Mouse (Mus musculus): ENCODE data around the gene Homer3. TPM values are rescaled to one million over a fixed set of nuclear protein-coding genes. Genes with fewer than 3 reads are reported as not detected.

Gene Homer3
- total and polyA plus RNA-seq, 2 experiments from 2014 or later, result 21.2 to 40.3 TPM

- TF ChIP-seq CTCF (IDR thresholded peaks at IDR 0.05; ENCODE audit: low read depth), result no peak
- H3K36me3 ChIP-seq (ENCODE audit: insufficient read depth, low read length), result peaks cover 53% of the 10 kb centered on the region
- peak overlapping the region; percentile 34; the same call in 1 of the 2 replicates for H3K27ac ChIP-seq
- no peak overlapping the region for H3K4me2 ChIP-seq (ENCODE audit: low read depth, low read length)
- peak; percentile 49 for DNase-seq (ENCODE audit: low spot score)
- H3K9ac ChIP-seq (replicated peaks; ENCODE audit: low read length), result 0 out of 2 replicates have a peak overlapping the region, but pooled peaks have one; percentile 33
- peaks cover 5% of the 10 kb centered on the region; the same call in 1 of the 2 replicates for H3K4me1 ChIP-seq (ENCODE audit: insufficient read depth, low read length)
- no peaks in the 10 kb centered on the region for H3K9me3 ChIP-seq (ENCODE audit: low read length)
- 60% methylated on average over 19 of the region's 19 CpGs for WGBS
- no peak overlapping the region for H3K4me3 ChIP-seq (ENCODE audit: low read length)
- H3K27me3 ChIP-seq (ENCODE audit: insufficient read depth, low read length), result no peaks in the 10 kb centered on the region
- no peak for ATAC-seq
These were observed 48.9 kb downstream of the Homer3 start for GRCm38 (mm10) chr8:70331526-70331925.

DNA sequence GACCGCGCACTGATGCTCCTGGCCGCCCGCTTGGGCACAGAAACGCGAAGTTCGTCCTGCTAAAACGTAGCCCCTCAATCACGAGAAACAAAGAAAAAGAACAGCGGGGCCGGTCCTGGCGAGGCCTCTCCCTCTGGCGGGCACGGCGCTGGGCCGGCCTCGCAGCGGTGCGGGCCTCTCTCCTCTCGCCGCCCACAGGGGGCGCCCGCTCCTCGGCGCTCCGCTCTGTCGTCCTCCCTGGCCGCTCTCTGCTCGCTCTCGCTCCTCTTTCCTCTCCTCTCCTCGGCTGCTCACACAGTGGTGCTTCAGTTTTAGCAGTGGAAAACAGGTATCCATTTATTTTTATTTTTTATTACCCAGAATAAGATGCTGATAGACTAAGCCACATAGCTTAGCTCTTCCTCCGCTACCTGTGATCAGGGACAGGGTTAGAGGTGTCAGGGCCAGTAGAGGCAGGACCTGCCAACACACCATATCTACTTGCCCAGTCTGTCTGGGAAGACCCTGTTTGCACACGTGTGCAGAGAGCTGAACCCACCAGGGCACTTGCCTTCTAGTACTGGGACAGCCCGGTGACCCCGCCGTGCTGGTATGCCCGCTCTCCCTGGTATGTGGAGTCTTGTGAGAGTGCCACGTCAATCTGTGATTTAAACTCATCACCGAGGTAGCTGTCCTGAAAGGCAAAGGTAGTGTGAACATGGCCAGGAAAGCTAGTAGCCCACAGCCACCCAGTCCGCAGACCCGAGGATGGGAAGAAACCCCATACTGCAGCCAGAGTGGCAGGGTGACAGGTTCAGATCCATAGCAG lies 49.6 kb downstream of the Homer3 start:
- Histone ChIP-seq H3K9me3 (ENCODE audit: low read length) (no peaks in the 10 kb centered on the region), H3K27me3 (ENCODE audit: insufficient read depth, low read length) (no peaks in the 10 kb centered on the region), H3K27ac (0 out of 2 replicates have a peak overlapping the region, but pooled peaks have one; percentile 34), H3K9ac (replicated peaks; ENCODE audit: low read length) (no peak overlapping the region), H3K36me3 (ENCODE audit: insufficient read depth, low read length) (peaks cover 60% of the 10 kb centered on the region), H3K4me3 (ENCODE audit: low read length) (no peak overlapping the region), H3K4me2 (ENCODE audit: low read depth, low read length) (0 out of 2 replicates have a peak overlapping the region, but pooled peaks have one; percentile 10), H3K4me1 (ENCODE audit: insufficient read depth, low read length) (peaks cover 5% of the 10 kb centered on the region; the same call in 1 of the 2 replicates)
- DNase-seq (ENCODE audit: low spot score) (peak; percentile 90), ATAC-seq (peak; percentile 76)
- WGBS, result 23% methylated on average over 41 of the region's 41 CpGs
- TF ChIP-seq CTCF (IDR thresholded peaks at IDR 0.05; ENCODE audit: low read depth), result peak; percentile 63

GRCm38 (mm10) chr8:70332878-70333202 lies 50.2 kb downstream of the Homer3 start:
- 98% methylated on average over 6 of the region's 6 CpGs for WGBS
- H3K4me3 ChIP-seq (ENCODE audit: low read length), result no peak overlapping the region

DNA sequence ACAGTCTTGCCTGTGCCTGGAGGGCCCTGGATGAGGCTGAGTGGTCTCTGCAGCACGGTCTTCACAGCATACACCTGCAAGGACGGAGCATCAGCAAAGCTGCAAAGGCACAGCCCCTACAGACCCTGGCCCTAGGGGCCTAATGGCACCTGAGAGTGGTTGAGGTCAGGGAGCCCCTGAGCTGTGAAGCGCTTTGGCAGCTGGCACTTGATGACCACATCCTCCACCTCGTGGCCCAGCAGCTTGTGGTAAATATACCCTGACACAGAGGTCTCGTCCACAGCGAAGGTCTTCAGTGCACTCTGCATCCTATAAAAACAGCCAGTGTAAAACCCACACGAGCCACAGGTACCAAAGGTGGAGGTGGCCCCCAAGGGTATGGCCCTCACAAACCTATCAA lies 56.3 kb downstream of the Homer3 start:
- Histone ChIP-seq H3K4me3 (ENCODE audit: low read length) (no peak overlapping the region), H3K9me3 (ENCODE audit: low read length) (no peaks in the 10 kb centered on the region), H3K4me1 (ENCODE audit: insufficient read depth, low read length) (no peaks in the 10 kb centered on the region), H3K27me3 (ENCODE audit: insufficient read depth, low read length) (no peaks in the 10 kb centered on the region), H3K4me2 (ENCODE audit: low read depth, low read length) (no peak overlapping the region), H3K27ac (no peak overlapping the region), H3K9ac (replicated peaks; ENCODE audit: low read length) (no peak overlapping the region), H3K36me3 (ENCODE audit: insufficient read depth, low read length) (peaks cover 81% of the 10 kb centered on the region)
- WGBS, result 92% methylated on average over 7 of the region's 7 CpGs
- DNase-seq (ENCODE audit: low spot score) (no peak), ATAC-seq (no peak)
- no peak for TF ChIP-seq CTCF (IDR thresholded peaks at IDR 0.05; ENCODE audit: low read depth)

More at GRCm38 (mm10) chr8:70332878-70333202, 50.2 kb downstream of the Homer3 start:
- Histone ChIP-seq H3K27ac (no peak overlapping the region), H3K27me3 (ENCODE audit: insufficient read depth, low read length) (no peaks in the 10 kb centered on the region), H3K9ac (replicated peaks; ENCODE audit: low read length) (no peak overlapping the region), H3K9me3 (ENCODE audit: low read length) (no peaks in the 10 kb centered on the region), H3K36me3 (ENCODE audit: insufficient read depth, low read length) (peaks cover 66% of the 10 kb centered on the region), H3K4me1 (ENCODE audit: insufficient read depth, low read length) (peaks cover 5% of the 10 kb centered on the region; the same call in 1 of the 2 replicates), H3K4me2 (ENCODE audit: low read depth, low read length) (no peak overlapping the region)
- DNase-seq (ENCODE audit: low spot score), result no peak
- TF ChIP-seq CTCF (IDR thresholded peaks at IDR 0.05; ENCODE audit: low read depth), result no peak
- no peak for ATAC-seq

DNA sequence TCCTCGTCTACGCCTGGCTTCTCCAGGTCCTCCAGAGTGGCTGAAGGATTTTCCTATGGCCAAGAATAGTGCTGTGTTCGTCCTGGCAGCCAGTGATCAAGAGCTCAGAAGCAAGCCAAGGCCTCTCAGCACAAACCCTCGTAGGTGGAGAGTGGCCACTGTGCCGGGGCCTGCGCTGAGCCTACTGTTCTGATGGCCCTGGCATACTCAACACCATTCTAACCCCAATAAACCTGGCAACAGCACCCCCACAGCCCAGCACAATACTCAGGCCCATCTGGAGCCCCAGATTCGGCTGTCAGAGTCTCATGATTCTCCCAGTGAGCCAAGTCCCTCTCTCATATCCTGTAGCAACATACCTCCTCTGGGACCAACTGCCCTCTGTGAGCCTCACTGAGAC lies 58.0 kb downstream of the Homer3 start:
- Histone ChIP-seq H3K4me1 (ENCODE audit: insufficient read depth, low read length) (no peaks in the 10 kb centered on the region), H3K27ac (no peak overlapping the region), H3K4me2 (ENCODE audit: low read depth, low read length) (no peak overlapping the region), H3K36me3 (ENCODE audit: insufficient read depth, low read length) (peaks cover 65% of the 10 kb centered on the region), H3K9me3 (ENCODE audit: low read length) (no peaks in the 10 kb centered on the region), H3K9ac (replicated peaks; ENCODE audit: low read length) (no peak overlapping the region), H3K4me3 (ENCODE audit: low read length) (no peak overlapping the region), H3K27me3 (ENCODE audit: insufficient read depth, low read length) (no peaks in the 10 kb centered on the region)
- 82% methylated on average over 7 of the region's 7 CpGs for WGBS
- ATAC-seq (no peak), DNase-seq (ENCODE audit: low spot score) (no peak)
- no peak for TF ChIP-seq CTCF (IDR thresholded peaks at IDR 0.05; ENCODE audit: low read depth)

DNA sequence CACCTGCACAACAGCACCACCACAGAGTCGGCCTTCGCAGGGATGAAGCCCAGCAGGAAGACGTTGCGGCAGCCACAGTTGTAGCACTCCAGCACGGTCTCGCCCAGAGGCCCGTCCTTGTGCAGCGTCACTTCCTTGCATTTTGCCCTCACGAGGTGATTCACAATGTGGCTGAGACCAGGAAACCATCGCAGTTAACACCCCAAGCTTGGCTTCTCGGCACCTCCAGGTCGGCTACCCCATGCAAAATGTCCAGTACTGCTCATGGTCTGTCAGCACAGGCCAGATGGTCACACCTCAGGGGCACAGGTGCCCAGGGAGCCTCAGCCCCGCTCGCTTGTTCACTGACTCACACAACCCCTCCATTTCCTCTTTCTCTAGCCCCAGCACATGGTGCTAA lies 59.4 kb downstream of the Homer3 start:
- ATAC-seq (no peak), DNase-seq (ENCODE audit: low spot score) (no peak)
- H3K36me3 ChIP-seq (ENCODE audit: insufficient read depth, low read length), result peaks cover 51% of the 10 kb centered on the region
- H3K27me3 ChIP-seq (ENCODE audit: insufficient read depth, low read length), result no peaks in the 10 kb centered on the region
- no peak overlapping the region for H3K4me3 ChIP-seq (ENCODE audit: low read length)
- no peak overlapping the region for H3K27ac ChIP-seq
- no peak overlapping the region for H3K4me2 ChIP-seq (ENCODE audit: low read depth, low read length)
- H3K9ac ChIP-seq (replicated peaks; ENCODE audit: low read length), result no peak overlapping the region
- TF ChIP-seq CTCF (IDR thresholded peaks at IDR 0.05; ENCODE audit: low read depth), result no peak
- WGBS, result 86% methylated on average over 14 of the region's 14 CpGs
- no peaks in the 10 kb centered on the region for H3K4me1 ChIP-seq (ENCODE audit: insufficient read depth, low read length)
- no peaks in the 10 kb centered on the region for H3K9me3 ChIP-seq (ENCODE audit: low read length)

DNA sequence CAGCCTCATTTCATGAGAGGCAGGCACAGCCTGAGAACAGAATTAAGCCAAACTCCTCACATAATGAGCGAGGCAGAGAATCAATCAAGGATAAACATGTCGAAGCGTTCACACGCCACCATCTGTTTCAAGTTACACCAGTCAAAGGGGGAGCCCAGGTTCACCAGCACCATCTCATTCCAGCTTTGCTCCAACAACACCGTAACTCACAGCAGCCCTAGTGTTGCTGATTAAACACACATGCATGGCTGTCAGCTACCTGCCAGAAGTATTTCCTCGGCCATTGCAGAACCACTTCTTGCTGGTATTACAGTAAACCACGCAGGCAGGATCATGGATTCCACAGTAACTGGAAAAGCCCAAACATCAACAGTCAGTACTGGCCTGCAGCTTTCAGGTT lies 60.4 kb downstream of the Homer3 start:
- no peak overlapping the region for H3K4me2 ChIP-seq (ENCODE audit: low read depth, low read length)
- WGBS, result 69% methylated on average over 7 of the region's 7 CpGs
- peaks cover 41% of the 10 kb centered on the region for H3K36me3 ChIP-seq (ENCODE audit: insufficient read depth, low read length)
- no peaks in the 10 kb centered on the region for H3K9me3 ChIP-seq (ENCODE audit: low read length)
- H3K27me3 ChIP-seq (ENCODE audit: insufficient read depth, low read length), result no peaks in the 10 kb centered on the region
- H3K9ac ChIP-seq (replicated peaks; ENCODE audit: low read length), result no peak overlapping the region
- H3K4me3 ChIP-seq (ENCODE audit: low read length), result no peak overlapping the region
- no peaks in the 10 kb centered on the region for H3K4me1 ChIP-seq (ENCODE audit: insufficient read depth, low read length)
- H3K27ac ChIP-seq, result no peak overlapping the region
- TF ChIP-seq CTCF (IDR thresholded peaks at IDR 0.05; ENCODE audit: low read depth), result no peak
- DNase-seq (ENCODE audit: low spot score), result no peak
- ATAC-seq, result no peak
